Mouse (Mus musculus) ovary, postnatal 36 days (tissue): ENCODE data around the gene Pacsin2.
"Not testable (repeated sequence)": the region's sequence is repeated elsewhere in the genome, so short reads cannot be mapped to it uniquely, and the experiment has no call there.

Source experiments
- DNase-seq: peaks from one replicate; pipeline ENCODE4 v3.0.0; 2022; ENCODE audit warnings: low spot score, mixed read lengths

The Pacsin2 gene

GRCm38 (mm10) chr15:83464083-83464904 is at the start of gene Pacsin2:
Pacsin2 (minus strand) TSS chr15:83464606.
- peak; percentile 97 for DNase-seq

GRCm38 (mm10) chr15:83512489-83513281 is 48.3 kb upstream of the Pacsin2 start:
- DNase-seq, result no peak

- DNase-seq, result peak; percentile 96
Measured at GRCm38 (mm10) chr15:83510805-83511405, 46.5 kb upstream of the Pacsin2 start, which contains the start of gene Ttll1. Ttll1 (minus strand) TSS chr15:83510893.

- no peak for DNase-seq
Measured at GRCm38 (mm10) chr15:83509950-83510804, 45.8 kb upstream of the Pacsin2 start.

GRCm38 (mm10) chr15:83501483-83501882 is 37.1 kb upstream of the Pacsin2 start:
- not testable (repeated sequence) for DNase-seq

GRCm38 (mm10) chr15:83500352-83500751 is 35.9 kb upstream of the Pacsin2 start:
- DNase-seq, result no peak

GRCm38 (mm10) chr15:83499211-83499755 is 34.9 kb upstream of the Pacsin2 start:
- DNase-seq, result no peak

- DNase-seq, result no peak
Measured at GRCm38 (mm10) chr15:83497299-83497698, 32.9 kb upstream of the Pacsin2 start.

- DNase-seq, result no peak
Measured at GRCm38 (mm10) chr15:83495787-83496367, 31.5 kb upstream of the Pacsin2 start.

GRCm38 (mm10) chr15:83495195-83495594 is 30.8 kb upstream of the Pacsin2 start:
- DNase-seq, result no peak

GRCm38 (mm10) chr15:83494572-83494920 is 30.1 kb upstream of the Pacsin2 start:
- DNase-seq, result no peak

GRCm38 (mm10) chr15:83493856-83494571 is 29.6 kb upstream of the Pacsin2 start:
- DNase-seq, result no peak

GRCm38 (mm10) chr15:83491891-83492290 is 27.5 kb upstream of the Pacsin2 start:
- DNase-seq, result no peak

GRCm38 (mm10) chr15:83489471-83489870 is 25.1 kb upstream of the Pacsin2 start:
- no peak for DNase-seq

- no peak for DNase-seq
Measured at GRCm38 (mm10) chr15:83487477-83488115, 23.2 kb upstream of the Pacsin2 start.

GRCm38 (mm10) chr15:83484311-83484710 is 19.9 kb upstream of the Pacsin2 start:
- no peak for DNase-seq

GRCm38 (mm10) chr15:83483482-83483881 is 19.1 kb upstream of the Pacsin2 start:
- no peak for DNase-seq

- no peak for DNase-seq
Measured at GRCm38 (mm10) chr15:83482645-83483224, 18.3 kb upstream of the Pacsin2 start.

GRCm38 (mm10) chr15:83481236-83481780 is 16.9 kb upstream of the Pacsin2 start:
- no peak for DNase-seq
